Mouse (Mus musculus): ENCODE measurements around the gene Grcc10.

Grcc10 gene

GRCm38 (mm10) chr6:124731038-124731437 lies 10.1 kb downstream of the Grcc10 start:
- no peak for DNase-seq (ENCODE audit: low spot score)

DNA sequence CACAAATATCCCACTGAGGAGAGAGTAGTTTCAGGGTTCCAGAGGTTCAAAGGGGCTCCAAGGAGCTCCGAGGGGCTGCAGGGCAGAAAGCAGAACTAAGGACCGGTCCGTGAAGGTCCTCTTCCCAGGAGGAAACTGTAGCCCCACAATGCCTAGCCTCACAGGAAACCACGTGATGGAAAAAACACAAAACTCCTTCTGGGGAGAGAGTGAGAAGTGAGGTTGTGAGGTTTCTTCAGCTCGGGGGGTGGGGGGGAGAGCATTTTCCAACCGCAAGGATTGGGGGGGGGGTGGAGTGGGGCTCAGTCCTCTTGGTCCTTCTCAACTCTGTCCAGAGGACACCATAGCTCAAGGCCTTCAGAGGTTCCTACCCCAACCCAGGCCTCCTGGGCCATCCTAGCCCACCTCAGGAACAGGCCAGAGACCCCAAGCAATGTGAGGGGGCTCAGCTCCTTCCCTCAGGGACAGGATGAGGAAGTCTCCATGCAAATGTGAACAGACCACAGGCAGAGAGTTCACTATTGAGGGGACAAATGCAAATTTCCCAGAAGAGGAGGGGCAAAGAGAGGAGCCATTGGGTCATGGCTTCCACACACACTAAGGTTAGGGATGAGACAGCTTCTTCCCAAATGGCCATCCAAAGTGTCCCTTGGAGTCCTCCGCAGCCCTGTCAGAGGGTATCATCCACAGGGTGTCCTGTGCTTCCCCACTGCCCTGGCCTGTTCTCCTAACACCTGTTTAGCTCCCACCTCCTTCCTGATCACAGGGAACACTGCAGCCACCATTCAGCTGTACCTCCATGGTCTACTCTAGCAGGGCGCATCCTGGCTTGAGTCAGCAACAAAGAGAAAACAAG lies 11.1 kb downstream of the Grcc10 start:
- DNase-seq (ENCODE audit: low spot score) = no peak

DNA sequence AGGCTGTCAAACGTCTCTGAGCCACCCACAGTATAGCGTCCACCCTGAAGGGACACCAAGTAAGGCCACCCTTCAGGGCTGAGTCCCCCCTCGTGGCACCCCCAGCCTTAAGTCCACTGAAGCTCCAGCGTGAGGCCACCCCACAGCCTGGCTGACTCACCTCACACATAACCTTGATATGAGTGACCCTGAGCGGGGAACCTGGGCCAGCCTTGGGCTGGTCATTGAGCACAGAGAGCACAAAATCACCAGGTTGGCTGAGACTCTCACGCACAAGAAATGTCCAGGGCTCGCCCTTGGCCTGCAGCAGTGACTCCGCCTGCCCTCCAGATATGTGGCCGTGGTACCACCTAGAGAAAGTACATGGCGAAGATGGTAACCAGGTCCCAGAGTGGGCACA lies 12.6 kb downstream of the Grcc10 start:
- DNase-seq (ENCODE audit: low spot score) = no peak

DNA sequence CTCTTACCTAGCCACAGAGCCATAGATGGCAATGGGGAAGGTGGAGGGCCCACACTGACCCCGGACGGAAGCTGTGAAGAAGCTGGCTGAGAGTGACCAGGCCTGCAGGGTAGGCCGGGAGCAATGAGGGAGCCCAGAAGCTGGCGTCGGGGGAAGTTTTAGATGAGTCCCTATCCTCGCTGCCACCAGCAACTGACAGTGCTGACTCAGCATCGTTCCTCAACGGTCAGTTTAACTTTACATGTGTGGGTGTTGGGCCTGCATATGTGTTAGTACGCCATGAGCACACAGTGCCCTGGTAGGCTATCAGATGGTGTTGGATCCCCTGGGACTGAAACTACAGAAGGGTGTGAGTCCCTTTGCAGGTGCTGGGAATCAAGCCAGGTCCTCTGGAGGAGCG lies 16.7 kb downstream of the Grcc10 start:
- DNase-seq (ENCODE audit: low spot score) = no peak

DNA sequence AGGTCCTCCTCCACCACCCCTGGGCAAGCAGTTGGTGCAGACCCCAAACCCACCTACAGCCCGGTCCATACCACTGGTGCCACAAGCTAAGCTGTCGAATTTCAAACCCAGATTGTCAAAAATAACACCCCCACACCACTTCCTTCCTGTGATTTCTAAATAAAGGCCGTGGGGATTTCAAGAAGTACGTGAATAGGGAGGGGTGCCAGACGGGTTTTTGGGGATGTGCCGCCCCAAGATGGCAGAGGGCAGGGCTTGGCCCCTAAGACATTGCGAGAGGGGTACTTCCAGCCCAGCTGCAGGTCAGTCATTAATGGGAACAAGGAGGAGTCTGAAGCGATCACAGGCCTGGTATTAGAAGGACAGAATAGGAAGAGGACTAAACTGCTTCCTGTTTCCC lies 17.6 kb downstream of the Grcc10 start:
- DNase-seq (ENCODE audit: low spot score) = no peak

GRCm38 (mm10) chr6:124722876-124723473 lies 18.2 kb downstream of the Grcc10 start:
- no peak for DNase-seq (ENCODE audit: low spot score)

GRCm38 (mm10) chr6:124720904-124721303 lies 20.3 kb downstream of the Grcc10 start:
- DNase-seq (ENCODE audit: low spot score) = no peak

- DNase-seq (ENCODE audit: low spot score) = peak; percentile 43
These were observed 21.7 kb downstream of the Grcc10 start for GRCm38 (mm10) chr6:124719354-124719978.

DNA sequence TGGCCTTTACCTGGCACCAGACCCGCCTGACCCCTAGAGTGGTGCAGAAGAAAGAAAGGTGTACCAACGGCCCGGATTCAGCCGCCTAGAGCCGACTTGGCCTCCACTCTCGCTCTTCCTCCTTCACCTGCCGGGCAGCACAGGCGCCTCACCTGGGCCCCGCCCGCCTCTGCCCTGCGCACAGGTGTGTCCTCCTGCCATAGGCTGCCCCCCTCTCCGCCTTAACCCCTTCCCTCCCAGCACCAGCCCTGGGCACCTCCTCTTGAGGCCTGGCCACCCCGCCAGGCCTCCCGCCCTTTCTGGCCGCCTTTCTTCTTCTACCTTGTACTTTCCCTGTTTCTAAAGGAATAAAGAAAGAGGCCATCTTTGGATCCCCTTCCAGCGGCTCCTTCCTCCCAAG lies 22.5 kb downstream of the Grcc10 start:
- DNase-seq (ENCODE audit: low spot score) = peak; percentile 92

DNA sequence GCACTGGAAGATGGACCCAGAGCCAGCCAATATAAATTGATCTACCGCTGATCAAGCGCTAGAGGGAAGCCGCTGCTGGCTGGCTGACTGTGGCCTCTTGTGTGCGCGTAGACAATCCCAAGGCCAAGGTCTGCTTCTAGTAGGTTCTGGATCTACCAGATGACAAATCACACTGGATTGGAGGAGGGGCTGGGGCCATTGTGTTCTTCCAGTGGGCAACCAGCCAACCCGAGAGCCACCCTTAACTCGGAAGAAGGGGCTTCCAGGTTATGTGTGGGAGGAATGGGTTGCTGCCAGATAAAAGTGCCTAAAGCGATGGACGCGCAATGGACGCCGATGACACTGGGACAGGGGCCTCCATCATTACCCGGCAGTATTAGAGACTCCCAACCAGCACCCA lies 23.2 kb downstream of the Grcc10 start:
- no peak for DNase-seq (ENCODE audit: low spot score)

GRCm38 (mm10) chr6:124716864-124717490 lies 24.2 kb downstream of the Grcc10 start:
- DNase-seq (ENCODE audit: low spot score) = peak; percentile 64

DNA sequence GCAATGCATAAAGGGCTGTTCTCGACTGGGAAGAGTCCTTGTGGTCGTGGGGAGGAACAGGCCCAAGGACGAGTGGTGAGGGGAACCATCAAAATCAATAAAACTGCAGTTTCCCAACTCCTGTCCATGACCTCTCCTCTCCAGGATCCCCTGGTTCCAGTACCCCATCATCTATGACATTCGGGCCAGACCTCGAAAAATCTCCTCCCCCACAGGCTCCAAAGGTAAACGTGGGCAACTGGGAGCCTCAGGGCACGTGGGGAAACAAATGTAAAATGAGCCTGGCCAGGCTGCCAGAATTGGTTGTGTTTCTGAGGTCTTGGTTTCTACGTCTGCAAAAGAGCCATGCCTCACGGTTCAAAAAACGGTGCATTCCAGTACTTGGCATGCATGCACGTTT lies 28.3 kb downstream of the Grcc10 start:
- DNase-seq (ENCODE audit: low spot score) = no peak

DNA sequence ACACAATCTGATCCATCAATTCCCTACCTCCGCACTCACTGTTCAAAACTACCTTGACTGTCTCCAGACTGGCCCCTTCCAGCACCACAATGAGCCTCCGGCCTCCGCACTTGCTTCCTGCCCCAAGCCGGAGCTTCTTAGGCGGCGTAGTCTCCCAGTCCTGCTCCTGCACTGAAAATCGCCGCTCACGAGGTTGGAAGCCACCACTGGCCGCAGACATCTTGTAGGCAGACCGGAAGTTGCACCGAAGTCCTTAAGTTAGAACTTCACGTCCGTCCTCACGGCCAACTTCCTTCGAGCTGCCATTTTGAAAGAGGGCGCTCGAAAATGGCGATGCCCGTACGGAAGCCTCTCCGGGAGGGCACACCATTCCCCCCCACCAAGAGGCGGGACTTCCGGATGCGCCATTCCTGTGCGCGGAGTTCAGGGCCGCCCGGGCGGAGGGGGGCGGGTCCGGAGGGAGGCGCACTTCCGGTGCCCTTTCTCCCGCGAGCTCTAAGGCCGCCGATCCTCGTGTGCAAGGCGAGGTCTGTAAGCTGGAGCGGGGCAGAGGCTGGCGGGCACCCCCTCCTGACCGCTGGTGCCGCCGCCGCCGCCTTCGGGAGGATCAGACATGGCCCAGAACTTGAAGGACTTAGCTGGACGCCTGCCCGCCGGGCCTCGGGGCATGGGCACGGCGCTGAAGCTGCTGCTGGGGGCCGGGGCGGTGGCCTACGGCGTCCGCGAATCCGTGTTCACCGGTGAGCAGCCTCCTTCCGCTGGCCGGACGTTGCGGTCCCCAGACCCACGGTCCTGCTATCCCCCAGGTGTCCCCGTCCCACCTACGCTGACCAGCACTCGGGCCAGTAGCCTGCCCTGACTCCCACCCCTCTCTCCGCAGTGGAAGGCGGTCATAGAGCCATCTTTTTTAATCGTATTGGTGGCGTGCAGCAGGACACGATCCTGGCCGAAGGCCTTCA lies 29.1 kb downstream of the Grcc10 start, which contains the start of the genes Emg1 and Phb2:
Gene Emg1, minus strand, starts transcription at position 355 of the 959 bp plus-strand sequence.
Gene Phb2, plus strand, starts transcription at position 513 of the 959 bp plus-strand sequence.
- peak; percentile 99 for DNase-seq (ENCODE audit: low spot score)

DNA sequence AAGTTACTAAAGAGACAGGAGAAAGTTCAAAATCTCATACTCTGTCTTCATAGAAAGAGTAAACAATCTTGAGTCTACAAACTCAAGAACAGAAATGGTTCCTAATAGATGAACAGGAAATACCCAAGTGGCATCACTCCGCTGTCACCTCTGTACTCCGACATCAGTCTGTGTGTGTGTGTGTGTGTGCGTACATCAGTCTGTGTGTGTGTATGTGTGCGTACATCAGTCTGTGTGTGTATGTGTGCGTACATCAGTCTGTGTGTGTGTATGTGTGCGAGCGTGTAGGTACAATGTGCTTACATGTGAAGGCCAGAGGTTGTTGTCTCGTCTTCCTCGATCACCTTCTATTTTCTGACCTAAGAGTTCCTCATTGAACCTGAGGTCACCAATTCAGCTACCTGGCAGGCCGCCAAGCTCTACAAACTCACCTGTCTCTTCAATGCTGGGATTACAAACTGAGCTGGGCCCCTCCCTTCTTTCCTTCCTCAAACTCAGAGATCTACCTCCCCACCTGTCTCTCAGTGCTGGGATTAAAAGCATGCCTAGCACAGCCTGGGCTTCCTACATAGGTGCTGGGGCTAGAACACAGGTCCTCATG lies 32.8 kb downstream of the Grcc10 start:
- no peak for DNase-seq (ENCODE audit: low spot score)

DNA sequence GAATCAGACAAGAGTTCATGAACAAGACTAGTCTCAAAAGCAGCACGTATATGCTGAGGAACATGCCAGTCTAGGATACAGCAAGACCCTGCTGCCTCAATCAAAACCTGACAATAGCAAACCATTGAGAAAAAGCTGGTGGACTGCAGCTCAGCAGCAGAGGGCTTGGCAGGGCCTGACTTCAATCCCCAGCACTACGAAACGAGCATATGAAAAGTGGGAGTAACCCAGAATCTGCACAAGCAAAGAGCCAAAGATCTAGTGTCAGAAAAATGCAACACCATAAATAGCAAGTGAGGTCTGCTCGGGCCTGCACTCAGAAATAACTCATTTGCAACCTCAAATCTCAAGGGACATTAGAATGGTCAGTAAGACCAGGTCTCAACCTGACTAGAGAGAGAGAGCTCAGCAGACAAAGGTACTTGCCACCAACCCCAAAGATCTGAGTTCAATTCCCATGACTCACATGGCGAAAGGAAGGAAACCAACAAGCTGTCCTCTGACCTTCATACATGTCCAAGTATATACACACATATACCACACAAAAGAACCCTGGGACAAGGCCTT lies 35.0 kb downstream of the Grcc10 start:
- no peak for DNase-seq (ENCODE audit: low spot score)

- DNase-seq (ENCODE audit: low spot score) = no peak
These were observed 36.8 kb downstream of the Grcc10 start for GRCm38 (mm10) chr6:124704417-124704816.

DNA sequence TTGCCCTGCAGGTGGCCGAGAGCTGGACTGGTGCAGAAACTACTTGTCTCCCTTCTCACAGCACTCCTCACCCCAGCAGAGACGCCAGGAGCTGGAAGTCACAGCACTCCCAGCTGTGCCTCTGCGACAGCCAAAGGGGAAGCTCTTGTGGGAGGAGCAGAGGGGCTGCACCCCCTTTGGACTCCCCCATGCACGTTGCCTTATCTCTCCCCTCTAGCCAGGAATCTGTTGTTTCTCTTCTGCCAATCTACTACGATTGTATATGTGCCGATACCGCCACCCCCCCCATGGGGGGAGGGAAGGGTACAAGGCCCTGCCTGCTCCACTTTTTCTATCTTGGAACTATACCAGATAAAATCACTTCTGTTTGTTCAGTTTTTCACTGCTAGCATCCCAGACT lies 37.4 kb downstream of the Grcc10 start:
- no peak for DNase-seq (ENCODE audit: low spot score)

GRCm38 (mm10) chr6:124702784-124703103 lies 38.4 kb downstream of the Grcc10 start:
- DNase-seq (ENCODE audit: low spot score) = peak; percentile 72

DNA sequence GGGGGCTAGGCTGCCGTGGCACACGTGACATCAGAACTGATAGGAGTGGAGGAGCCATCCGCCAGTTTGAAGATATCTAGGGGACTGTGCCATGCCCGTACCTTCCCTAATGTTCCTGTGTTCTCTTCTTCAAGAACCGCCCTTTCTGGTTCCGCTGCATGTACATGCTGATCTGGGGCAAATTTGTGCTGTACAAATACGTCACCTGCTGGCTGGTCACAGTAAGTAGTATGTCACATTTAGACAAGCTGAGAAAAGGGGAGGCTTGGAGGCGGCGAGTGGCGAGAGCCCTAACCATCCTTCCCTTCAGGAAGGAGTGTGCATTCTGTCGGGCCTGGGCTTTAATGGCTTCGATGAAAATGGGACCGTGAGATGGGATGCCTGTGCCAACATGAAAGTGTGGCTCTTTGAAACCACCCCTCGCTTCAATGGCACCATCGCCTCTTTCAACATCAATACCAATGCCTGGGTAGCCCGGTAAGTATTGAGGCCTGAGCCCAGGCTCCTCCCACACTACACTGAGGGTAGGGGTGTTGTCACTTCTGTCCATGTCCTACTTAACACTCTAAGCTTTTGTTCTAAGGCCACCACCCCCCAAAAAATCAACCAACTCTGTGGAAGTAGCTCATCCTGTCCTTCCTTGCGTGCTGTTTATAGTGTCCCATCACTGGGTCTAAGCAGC lies 38.9 kb downstream of the Grcc10 start:
- DNase-seq (ENCODE audit: low spot score) = no peak

- no peak for DNase-seq (ENCODE audit: low spot score)
These were observed 39.8 kb downstream of the Grcc10 start for GRCm38 (mm10) chr6:124701338-124701737.

Measured in urinary bladder, postnatal 14 days (tissue).